Mouse (Mus musculus): Measurements from ENCODE around the gene Slc7a5.

Gene Slc7a5

DNA sequence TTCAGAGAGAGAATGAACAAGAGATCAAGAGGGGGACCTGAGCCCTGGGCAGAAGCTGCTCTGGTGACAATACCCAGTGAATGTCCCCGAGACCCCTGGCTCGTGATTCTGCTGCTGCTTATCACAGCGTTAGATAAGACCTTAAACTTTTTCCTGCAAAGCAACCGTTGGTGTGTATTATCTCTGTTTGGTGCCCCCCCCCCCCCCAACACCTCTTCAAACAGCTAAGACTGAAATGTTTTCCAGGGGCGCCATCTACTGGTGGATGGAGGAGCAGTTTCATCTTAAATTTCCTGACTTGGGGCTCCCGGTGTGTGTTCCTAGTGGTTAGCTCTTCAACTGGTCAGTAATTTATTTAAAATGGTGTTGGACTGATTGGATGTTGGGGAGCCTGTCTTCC lies 2.2 kb upstream of the Slc7a5 start:
- in situ Hi-C loops (cut with MboI, MseI), result loop anchor here in 1 of 2 experiments (25.0 kb wide), 1 partner anchor 322 kb away; the partner anchor contains the start of genes Fbxo31 and Map1lc3b

DNA sequence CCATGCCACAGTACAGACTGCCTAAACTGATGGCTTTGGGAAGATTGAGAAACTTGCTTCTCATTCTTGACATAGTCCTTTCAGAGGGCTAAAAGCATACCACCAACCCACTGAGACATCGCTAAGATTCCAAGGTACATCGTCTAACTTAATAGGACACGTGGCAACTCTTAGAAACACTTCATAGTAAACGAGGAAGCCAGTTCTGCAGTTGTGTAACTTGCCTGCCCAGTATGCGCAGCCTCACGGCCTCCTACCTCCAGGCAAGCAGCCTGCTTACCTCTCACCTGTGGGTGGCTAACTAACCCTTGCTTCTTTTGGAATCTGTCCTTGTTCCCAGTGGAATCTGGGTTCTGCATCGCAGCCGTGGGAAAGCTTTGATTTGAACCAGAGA lies 1.7 kb upstream of the Slc7a5 start:
- in situ Hi-C loops (cut with MboI, MseI), result loop anchor here in 1 of 2 experiments (25.0 kb wide), 1 partner anchor 322 kb away; the partner anchor contains the start of genes Fbxo31 and Map1lc3b

DNA sequence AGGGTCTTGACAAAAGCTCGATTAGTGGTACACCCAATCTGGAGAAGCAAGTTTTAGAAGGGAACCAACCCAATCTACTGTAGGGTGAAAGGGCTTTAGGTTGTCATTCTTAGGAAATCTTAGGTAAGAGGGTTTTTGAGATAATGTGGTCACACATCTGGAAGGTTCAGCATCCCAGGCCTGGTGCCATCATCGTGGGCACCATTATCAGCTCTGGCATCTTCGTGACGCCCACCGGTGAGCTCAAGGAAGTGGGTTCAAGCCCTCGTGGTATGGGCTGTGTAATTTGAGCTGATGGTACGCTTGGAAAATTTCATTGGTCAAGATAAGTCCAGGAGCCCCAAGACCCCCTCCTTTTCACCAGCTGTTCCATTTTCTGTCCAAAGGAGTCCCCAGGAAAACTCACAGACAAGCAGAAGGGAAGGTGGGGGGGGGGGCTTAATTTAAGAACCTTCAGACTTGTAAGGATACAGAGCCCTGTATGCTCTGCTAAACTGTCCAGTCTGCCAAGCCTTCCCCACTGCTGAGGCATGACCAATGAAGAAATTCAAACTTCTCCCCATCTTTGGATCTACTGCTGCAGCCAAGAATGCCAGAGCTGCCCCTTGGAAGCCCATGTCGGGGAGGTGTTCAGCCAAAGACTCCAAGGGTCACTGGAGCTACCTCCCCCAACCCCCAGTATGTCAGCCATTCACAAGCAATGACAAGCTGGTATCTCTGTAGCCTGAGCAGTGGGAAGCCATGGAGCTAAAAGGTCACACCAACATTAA lies 1.1 kb upstream of the Slc7a5 start:
- in situ Hi-C loops (cut with MboI, MseI), result loop anchor here in 1 of 2 experiments (25.0 kb wide), 1 partner anchor 321 kb away; the partner anchor contains the start of genes Fbxo31 and Map1lc3b

DNA sequence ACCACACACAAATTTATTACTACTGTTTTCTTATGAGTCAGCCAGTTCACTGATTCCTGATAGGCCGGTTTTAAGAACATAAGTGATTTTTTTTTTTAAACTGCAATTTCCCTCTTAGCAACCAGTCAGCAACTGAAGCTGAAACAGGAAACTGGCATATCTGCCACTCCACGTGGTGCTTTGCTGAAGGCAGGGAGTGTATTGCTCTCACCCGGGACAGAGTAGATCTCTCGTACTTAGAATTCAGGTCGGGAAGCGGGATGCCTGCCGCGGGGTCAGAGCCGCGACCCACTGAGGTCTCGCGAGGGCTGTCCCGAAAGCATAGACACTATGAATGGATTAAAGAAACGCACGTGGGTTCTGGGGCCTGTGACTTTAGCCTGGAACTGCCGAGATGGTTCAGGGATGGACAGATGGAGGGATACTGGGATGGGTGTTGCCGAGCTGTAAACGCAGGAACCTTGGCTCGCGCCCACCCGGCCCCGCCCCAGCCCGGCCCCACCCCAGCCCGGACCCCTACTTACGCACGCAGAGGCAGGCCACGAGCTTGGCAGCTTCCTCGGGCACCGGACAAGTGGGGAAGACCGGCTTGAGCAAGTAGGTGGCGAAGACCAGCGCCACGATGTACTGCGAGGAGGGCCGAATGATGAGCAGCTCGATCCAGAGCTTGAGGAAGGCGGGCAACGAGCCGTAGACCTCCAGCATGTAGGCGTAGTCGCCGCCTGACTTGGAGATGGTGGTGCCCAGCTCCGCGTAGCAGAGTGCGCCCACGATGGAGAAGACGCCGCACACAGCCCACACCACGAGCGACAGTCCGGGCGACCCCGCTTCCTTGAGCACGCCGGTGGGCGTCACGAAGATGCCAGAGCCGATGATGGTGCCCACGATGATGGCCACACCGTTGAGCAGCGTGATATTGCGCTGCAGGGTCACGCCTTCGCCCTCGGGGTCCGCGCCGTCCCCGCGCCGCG lies 667 bp downstream of the Slc7a5 start:
- in situ Hi-C loops (cut with MboI, MseI), result loop anchor here in 1 of 2 experiments (25.0 kb wide), 1 partner anchor 320 kb away; the partner anchor contains the start of genes Fbxo31 and Map1lc3b

DNA sequence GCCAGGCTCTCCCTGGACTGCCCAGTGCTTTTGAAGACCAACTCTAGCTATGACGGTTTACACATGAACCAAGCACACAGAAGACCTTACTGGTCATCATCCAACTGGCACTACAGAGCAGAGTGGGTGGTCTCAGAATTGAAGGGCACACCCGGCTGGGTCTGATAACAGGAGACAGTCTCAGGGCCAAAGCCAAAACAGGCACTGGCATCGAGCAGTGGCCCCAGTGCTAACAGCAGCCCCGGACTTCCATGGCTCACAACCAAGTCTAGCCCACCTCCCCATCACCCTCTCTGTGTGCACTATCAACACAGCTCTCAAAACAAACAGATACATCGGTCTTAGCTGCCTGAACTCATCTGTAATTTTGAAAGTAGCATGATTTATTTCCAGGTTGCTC lies 1.6 kb downstream of the Slc7a5 start:
- in situ Hi-C loops (cut with MboI, MseI), result loop anchor here in 1 of 2 experiments (25.0 kb wide), 1 partner anchor 319 kb away; the partner anchor contains the start of genes Fbxo31 and Map1lc3b

DNA sequence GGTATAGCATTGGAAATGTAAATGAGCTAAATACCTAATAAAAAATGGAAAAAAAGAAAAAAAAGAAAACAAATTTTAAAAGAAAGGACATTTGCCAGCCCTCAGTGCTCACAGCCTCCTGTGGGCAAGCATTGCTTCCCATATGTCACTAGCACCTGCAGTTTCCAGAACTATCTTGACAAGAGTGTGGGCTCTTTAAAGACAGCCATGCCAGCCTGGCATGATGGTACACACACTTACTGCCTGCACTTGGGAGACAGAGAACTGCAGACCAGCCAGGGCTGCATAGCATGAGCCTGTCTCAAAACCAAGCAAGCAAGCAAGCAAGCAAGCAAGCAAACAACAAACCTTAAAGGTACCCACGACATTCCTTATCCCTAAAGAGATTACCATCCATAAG lies 2.1 kb downstream of the Slc7a5 start:
- in situ Hi-C loops (cut with MboI, MseI), result loop anchor here in 1 of 2 experiments (25.0 kb wide), 1 partner anchor 318 kb away; the partner anchor contains the start of genes Fbxo31 and Map1lc3b

DNA sequence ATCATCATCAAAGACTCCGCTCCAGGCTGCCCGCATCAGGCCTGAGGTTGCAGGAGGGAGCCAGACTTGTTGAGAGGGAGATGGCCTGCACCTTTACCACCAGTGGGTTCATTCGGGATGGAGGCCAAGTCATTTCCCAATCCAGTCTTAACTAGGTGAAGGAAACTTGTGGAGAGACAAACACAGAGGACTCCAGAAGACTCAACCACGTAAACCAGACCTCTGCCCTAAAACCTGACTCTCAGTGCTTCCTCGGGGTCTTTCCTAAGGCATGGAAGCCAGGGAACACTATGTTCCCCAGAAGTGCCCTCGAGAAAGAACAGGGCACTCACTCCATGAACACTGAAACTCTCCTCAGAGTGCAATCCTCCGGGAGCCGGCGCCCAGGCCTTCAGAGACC lies 2.5 kb downstream of the Slc7a5 start:
- in situ Hi-C loops (cut with MboI, MseI), result loop anchor here (5.0 to 25.0 kb wide), 3 partner anchors 42 to 318 kb away; partner anchors contain the start of genes Banp (in 1 of the 2), Fbxo31 (in 1 of the 2) and Map1lc3b (in 1 of the 2)

DNA sequence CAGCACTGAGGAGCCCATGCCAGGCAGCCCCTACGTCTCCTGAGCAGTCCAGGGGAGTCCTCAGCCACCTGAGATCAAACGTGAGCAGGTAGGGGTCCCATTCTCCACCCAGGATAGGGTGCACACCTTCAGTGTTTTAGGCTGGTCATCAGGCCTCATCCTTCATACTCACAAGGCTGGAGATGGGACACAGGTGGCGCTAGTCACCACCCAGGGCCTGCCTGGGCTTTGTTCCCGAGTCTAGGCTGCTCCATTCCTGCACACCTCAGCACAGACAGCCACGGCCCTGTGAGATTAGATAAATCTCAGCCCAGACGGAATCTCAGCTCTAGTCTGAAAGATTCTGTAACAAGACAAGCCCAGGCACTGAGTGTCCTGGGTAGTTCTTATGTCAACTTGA lies 3.5 kb downstream of the Slc7a5 start:
- in situ Hi-C loops (cut with MboI, MseI), result loop anchor here (5.0 to 25.0 kb wide), 3 partner anchors 43 to 317 kb away; partner anchors contain the start of genes Banp (in 1 of the 2), Fbxo31 (in 1 of the 2) and Map1lc3b (in 1 of the 2)

DNA sequence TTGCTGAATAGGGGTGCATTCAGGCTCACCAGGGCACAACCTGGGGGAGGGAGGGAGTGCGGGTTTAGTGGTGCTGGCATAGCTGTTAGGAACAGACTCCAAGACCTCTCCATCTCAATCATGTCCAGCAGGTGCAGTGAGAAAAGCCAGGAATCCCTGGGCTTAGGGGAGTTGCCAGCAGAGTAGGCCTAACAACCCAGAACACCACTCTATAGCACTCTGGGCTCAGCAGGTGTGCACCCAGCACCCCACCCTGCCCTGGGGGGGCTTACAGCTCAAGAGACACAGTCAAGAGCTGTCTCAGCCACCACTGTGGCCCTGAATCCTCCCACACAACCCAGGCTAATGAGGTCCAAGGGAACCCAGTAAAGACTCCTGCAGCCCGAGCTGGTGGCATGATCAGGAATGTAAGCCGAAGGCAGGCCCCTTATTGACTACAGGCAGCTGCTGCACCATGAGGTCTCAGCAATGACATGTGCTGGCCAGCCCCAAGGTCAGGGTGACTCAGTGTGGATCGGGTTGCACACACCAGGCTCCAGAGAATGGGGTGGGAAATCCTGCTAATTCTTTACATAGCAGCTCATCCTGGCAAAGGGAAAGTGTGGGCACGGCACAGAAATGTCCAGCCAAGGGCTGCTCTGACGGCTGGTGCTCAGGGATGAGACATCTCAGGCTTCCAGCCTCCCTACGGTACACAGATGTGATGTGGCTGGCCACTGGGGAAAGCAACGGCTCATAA lies 5.8 kb downstream of the Slc7a5 start:
- in situ Hi-C loops (cut with MboI, MseI), result loop anchor here (5.0 to 25.0 kb wide), 3 partner anchors 46 to 314 kb away; partner anchors contain the start of genes Banp (in 1 of the 2), Fbxo31 (in 1 of the 2) and Map1lc3b (in 1 of the 2)

DNA sequence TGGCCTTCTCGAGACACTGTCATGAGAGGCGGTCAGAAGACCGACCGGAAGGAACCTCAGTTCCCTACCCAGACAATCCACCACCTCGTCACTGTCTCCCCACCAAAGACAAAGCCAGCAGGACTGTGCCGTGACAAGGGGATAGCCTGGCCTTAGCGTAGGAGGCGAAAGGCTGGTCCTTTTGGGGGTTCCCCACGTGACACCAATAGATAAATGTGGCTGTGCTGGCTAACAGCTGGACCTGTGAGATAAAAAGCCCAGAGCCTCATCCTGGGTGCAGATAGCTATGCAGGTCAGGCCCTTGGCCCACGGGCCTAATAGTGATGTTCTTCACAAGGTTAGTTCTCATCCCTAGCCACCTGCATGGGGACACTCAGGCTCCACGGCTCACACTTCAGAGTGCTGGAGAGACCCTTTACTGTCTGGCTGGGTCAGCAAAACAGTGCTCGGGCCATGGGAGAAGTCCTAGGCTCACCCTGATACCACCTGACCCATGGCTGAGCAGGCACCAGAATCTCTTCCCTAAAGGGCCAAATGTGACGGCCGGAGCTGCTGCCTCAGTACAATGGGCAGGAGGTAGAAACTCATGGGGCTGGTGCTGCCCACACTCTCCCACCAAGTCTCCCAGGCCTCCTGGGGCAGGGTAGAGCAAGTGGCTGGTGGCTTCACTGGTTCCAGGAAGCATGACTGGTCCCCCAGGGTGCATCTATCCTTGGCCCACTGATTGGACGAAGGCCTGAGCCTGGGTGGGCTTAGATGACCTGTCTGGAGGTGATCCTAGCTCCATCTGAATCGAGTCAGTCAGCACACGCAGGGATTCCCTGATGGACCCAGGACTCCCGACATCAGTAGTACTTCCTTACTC lies 8.1 kb downstream of the Slc7a5 start:
- in situ Hi-C loops (cut with MboI, MseI), result loop anchor here (5.0 to 25.0 kb wide), 3 partner anchors 47 to 312 kb away; partner anchors contain the start of genes Banp (in 1 of the 2), Fbxo31 (in 1 of the 2) and Map1lc3b (in 1 of the 2)

DNA sequence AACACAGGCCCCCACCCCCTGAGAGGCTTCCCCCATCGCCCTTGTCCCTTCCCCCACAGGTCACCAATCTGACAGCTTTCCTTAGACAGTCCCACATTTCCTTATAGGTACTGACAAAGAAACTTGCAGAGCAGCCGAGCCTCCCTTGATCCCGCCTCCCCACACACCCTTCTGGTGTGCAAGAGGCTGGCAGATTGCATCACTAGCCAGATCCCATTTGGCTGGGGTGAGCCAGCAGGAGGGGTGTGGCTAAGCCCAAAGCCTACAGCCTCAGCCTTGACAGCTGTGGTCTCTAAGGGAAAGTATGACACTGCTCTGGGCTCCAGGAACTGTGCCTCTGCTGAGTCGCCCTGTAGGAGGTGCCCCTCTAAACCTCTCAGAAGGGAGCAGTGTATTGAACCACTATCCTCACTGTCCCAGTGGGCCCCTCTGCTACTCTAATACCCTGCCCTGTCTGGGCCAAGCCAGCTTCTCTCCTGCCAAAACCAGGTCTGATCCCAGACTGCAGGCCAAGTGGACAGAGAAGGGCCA lies 9.0 kb downstream of the Slc7a5 start:
- in situ Hi-C loops (cut with MboI, MseI), result loop anchor here in 1 of 2 experiments (5.0 kb wide), 1 partner anchor 46 kb away; no protein-coding TSS in a partner anchor

DNA sequence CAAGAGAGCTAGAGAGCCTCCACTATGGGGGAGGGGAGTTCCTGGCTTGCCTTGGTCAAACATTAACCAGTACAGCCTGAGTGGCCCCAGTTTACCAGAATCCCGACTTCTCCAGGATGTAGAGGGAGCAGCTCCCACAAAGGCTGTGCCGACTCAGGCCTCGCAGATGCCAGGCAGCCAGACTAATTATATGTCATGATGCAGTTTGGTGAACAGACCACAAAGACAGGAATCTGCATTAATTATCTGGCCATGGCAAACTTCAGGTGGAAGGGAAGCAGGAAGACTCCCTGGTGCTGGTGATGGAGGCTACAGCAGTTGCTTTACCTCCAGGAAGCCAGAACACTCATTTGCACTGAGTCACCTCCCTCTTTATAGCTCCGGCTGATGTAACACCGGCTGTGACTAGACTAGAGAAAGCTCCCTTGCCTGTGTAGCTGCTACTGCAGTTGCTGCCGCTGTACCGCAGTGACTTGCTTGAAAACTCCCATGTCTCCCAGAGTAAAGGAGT lies 9.6 kb downstream of the Slc7a5 start:
- in situ Hi-C loops (cut with MboI, MseI), result loop anchor here in 1 of 2 experiments (5.0 kb wide), 1 partner anchor 46 kb away; no protein-coding TSS in a partner anchor

DNA sequence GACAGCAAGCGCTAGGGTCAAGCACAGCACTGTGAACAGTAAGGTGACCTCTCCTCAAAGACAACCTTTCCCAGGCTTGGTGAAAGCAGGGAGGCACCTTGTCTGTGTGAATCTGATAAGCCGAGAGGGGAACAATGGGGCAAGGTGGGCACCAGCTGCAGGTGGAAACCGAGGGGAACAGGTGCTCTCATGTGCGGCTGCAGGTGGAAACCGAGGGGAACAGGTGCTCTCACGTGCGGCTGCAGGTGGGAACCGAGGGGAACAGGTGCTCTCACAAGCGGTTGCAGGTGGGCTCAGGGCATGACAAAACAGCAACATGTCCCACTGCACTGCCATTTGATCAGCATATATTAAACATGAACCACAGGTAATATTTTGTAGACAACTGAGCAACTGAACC lies 10.3 kb downstream of the Slc7a5 start:
- in situ Hi-C loops (cut with MboI, MseI), result loop anchor here in 1 of 2 experiments (5.0 kb wide), 1 partner anchor 45 kb away; no protein-coding TSS in a partner anchor

DNA sequence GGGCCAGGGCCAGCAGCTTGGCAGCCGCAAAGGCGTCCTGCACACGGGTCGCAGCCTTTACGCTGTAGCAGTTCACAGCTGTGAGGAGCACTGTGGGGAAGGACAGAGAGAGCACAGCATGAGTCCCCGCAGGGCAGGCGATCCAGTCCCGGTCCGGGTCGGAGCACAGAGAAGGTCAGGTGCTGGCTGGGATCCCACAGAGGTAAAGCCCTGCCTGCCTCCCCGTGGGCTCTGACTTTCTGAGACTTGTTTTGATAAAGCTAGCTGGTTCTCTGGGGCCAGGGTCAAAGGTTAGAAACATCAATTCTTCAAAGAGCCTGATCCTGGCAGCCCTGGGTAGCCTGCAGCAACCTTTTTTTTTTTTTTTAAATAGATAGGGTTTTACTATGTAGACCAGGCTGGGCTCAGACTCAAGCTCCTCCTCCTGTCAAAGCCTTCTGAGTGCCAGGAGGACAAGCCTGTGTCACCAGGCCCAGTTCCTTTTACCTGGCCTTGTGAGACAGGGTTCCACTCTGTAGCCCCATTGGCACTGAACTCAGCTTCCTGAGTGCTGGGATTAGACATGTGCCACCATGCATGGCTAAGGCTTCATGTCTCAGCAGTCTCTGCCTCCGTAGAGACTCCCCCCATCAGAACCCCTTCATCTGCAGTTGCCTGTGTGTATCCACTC lies 10.9 kb downstream of the Slc7a5 start:
- in situ Hi-C loops (cut with MboI, MseI), result loop anchor here in 1 of 2 experiments (5.0 kb wide), 1 partner anchor 44 kb away; no protein-coding TSS in a partner anchor

DNA sequence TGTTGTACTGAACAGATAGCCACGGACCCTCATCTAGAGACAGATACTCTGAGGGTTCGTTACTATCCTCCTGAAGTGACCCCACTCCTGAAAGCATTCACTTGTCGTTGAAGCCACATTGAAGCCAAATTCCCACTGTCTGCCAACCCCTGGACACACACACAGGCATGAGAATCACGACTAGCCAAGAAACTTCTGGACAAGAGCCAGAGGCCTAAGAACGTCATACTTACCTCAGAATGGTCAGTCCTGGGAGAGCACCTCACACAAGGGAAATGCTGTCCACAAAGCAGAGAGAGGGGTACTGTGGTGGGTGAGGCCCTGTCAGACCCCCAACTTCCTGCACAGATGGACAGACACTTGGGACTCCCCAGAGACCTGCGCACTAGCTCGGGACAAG lies 11.6 kb downstream of the Slc7a5 start:
- in situ Hi-C loops (cut with MboI, MseI), result loop anchor here in 1 of 2 experiments (5.0 kb wide), 1 partner anchor 44 kb away; no protein-coding TSS in a partner anchor

DNA sequence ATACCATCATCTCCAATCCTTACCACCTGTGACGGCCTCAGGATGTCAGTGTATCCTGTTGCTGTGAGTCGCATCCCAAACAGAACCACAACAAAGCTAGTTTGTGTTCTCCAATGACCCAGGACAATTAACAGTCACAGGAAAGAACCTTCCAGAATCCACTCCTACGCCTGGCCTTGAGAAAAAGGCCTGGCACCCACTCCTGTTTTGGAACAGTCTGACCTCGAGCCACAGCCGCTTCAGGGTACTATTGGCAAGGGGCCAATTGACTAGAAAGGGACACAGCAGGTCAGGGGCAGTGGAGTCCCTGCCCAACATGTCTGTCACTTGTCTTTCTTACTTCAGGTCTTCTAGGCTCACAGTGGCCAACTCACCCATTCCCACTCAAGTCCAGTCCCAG lies 14.6 kb downstream of the Slc7a5 start:
- in situ Hi-C loops (cut with MboI, MseI), result no loop called here

DNA sequence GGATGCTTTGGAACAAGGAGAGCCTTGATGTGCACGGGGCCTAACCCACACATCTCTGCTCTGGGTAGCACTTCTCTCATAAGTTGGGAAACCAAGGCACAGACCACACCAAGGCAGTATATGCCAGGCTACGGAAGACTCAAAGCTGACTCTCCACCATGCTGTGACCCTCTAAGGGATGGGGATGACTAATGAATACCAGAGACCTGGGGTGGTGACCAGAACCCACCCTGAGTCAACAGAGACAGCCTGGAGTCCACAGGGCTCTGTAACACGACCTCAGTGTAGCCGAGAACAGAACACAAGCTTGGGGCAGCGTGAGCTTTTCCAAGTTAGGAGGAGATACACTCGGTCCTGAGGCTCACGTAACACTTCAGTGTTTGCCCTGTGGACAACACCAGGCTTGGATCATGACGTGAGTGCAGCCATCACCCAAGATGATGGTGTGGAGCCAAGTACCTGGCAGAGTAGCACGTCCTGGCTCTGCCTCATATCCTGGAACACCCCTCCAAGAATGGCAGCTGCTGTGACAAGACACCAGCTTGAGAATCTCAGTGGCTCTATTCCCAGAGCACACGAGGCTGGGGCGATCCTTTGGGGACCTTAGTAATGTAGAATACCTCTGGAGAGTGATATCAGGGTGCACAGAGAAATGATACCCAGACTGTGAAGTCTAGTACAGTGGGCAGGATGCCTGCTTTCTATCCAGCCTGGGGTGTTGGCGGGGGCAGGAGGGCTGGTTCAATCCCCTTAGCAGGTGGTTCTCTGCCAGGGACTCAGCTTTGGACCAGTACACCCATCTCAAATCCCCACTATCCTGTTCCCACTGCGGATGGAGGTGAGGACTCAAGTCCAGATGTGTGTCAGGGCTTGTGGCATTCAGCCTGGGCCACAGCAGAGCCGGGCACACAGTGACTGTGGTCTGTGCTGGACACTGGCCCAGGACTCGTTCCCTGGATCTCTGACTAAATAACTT lies 17.4 kb downstream of the Slc7a5 start:
- in situ Hi-C loops (cut with MboI, MseI), result loop anchor here in 1 of 2 experiments (10.0 kb wide), 1 partner anchor 1985 kb away; no protein-coding TSS in a partner anchor
